In the genomic region with DNA sequence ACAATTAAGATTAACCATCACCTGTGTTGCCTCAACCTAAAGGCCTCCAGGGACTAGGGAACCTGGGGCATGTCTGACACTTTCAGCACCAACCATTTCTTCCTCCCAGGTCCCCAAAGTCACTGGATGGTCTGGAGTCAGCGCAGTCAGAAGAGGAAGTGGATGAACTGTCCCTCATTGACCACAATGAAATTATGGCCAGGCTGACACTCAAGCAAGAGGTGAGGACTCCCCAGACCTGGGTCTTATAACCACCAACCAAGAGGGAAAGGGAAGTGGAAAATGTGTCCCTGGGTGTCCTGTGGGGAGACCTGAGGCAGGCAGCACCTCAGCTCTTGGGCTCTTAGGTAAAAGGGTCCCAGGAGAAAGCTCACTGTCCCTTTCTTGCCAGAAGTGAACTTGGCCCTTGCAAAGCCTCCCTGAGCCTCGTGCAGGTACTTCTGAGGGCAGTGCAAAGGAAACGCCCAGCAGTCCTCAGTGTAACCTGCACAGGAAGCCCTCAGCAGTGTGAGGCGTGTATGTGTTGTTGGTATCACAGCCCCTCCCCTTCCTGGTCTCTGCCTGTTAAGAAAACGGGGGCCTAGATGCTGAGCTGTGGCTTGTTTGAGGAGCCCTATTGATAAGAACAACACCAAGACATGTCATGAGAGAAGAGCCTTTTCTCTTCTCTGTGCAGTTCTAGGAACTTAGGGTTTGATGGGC, we compare ENCODE assay signal across 26 mouse cellular contexts. TPM values are rescaled to one million over a fixed set of nuclear protein-coding genes. Genes with fewer than 3 reads are reported as not detected.
DNase-seq lines count a peak whose midpoint lies in the region; ATAC-seq and TF ChIP-seq lines count a peak whose summit lies in the region.
"Had no signal": no experiment of that assay in that cellular context is flagged by ENCODE, and none has a peak within 500 bp of the region (broad histone marks: within the 10 kb centered on the region; RNA-seq: fewer than 3 reads in every experiment).

No protein-coding gene starts in this region.

- peak overlapping the region; percentile 11 for H3K27ac ChIP-seq in spleen, adult 2 months (ENCODE audit: insufficient read depth, low read length)
- H3K27ac ChIP-seq in thymus, adult 2 months (ENCODE audit: control insufficient read depth, insufficient read depth, low read length): no peak overlapping the region
- H3K27ac ChIP-seq in forebrain, postnatal 0 days (ENCODE audit: low read depth, low read length): no peak overlapping the region
- H3K27ac ChIP-seq: limb, embryonic 13.5 days had no signal

- TF ChIP-seq CTCF in spleen, adult 2 months (IDR thresholded peaks at IDR 0.05; ENCODE audit: extremely low read depth, insufficient read depth, insufficient read length, insufficient replicate concordance): no peak
- TF ChIP-seq CTCF in thymus, adult 2 months (IDR thresholded peaks at IDR 0.05; ENCODE audit: borderline replicate concordance, control insufficient read depth, extremely low read depth, insufficient read depth, low read length, poor library complexity): no peak
- no peak for TF ChIP-seq CTCF in forebrain, postnatal 0 days (IDR thresholded peaks at IDR 0.05; ENCODE audit: low read depth)

- no peaks in the 10 kb centered on the region for H3K27me3 ChIP-seq in spleen, adult 2 months (ENCODE audit: control insufficient read depth, insufficient read depth, low read length)
- no peaks in the 10 kb centered on the region for H3K27me3 ChIP-seq in thymus, adult 2 months (ENCODE audit: control insufficient read depth, insufficient read depth, low read length)
- no peaks in the 10 kb centered on the region for H3K27me3 ChIP-seq in forebrain, postnatal 0 days (ENCODE audit: insufficient read depth, low read length)
- H3K27me3 ChIP-seq: limb, embryonic 13.5 days had no signal

- H3K9ac ChIP-seq in forebrain, postnatal 0 days: no peak overlapping the region
- H3K9ac ChIP-seq: limb, embryonic 13.5 days had no signal

- no peak overlapping the region for H3K4me2 ChIP-seq in forebrain, postnatal 0 days (ENCODE audit: low read depth)
- H3K4me2 ChIP-seq: heart, embryonic 11.5 days; limb, embryonic 13.5 days; midbrain, embryonic 11.5 days had no signal

- no peak for ATAC-seq in forebrain, postnatal 0 days
- ATAC-seq in erythroblast, adult 5-6 weeks (replicated peaks; ENCODE audit: low FRiP score, poor library complexity, severe bottlenecking): no peak
- ATAC-seq: forebrain, embryonic 16.5 days had no signal

- no peak overlapping the region for H3K4me3 ChIP-seq in spleen, adult 2 months (ENCODE audit: extremely low read depth, insufficient read depth, insufficient read length)
- H3K4me3 ChIP-seq in thymus, adult 2 months (ENCODE audit: control insufficient read depth, insufficient read depth, low read length): no peak overlapping the region
- no peak overlapping the region for H3K4me3 ChIP-seq in forebrain, postnatal 0 days (ENCODE audit: low read depth, low read length)
- H3K4me3 ChIP-seq: limb, embryonic 13.5 days had no signal

- 30% methylated on average over 5 of the region's 5 CpGs for WGBS in spleen, adult 2 months
- 17% methylated on average over 5 of the region's 5 CpGs for WGBS in thymus, adult 2 months
- WGBS in forebrain, postnatal 0 days: 77% methylated on average over 5 of the region's 5 CpGs

- no peak for TF ChIP-seq POLR2A in spleen, adult 2 months (IDR thresholded peaks at IDR 0.05; ENCODE audit: low read depth, low read length)
- no peak for TF ChIP-seq POLR2A in thymus, adult 2 months (IDR thresholded peaks at IDR 0.05; ENCODE audit: control insufficient read depth, extremely low read depth, insufficient read depth, low read length, poor library complexity)

- no peaks in the 10 kb centered on the region for H3K9me3 ChIP-seq in forebrain, postnatal 0 days (ENCODE audit: low read length)
- H3K9me3 ChIP-seq: limb, embryonic 13.5 days had no signal

- no peak for DNase-seq in spleen, adult 2 months (ENCODE audit: low read depth in 1 of 2, low spot score in 2 of 2)
- DNase-seq in spleen, postnatal 4 days (ENCODE audit: low spot score in 2 of 2): no peak
- DNase-seq in induced T-regulatory cell, adult 2 months (ENCODE audit: low read depth): peak; percentile 71
- peak; percentile 37 for DNase-seq in thymus, adult 2 months
- no peak for DNase-seq in adrenal gland, adult (ENCODE audit: inconsistent age in 2 of 2, low spot score in 1 of 2)
- no peak for DNase-seq in forebrain, postnatal 0 days
- no peak for DNase-seq in heart, postnatal 4 days
- DNase-seq: adrenal gland, postnatal 10 days; cerebellum, adult 2 months; gastrocnemius, postnatal 10 days; lung, postnatal 14 days had no signal

- H3K36me3 ChIP-seq in spleen, adult 2 months (ENCODE audit: control insufficient read depth, insufficient read depth, low read length): peaks cover 46% of the 10 kb centered on the region
- H3K36me3 ChIP-seq in thymus, adult 2 months (ENCODE audit: control insufficient read depth, insufficient read depth, low read length): peaks cover 55% of the 10 kb centered on the region
- peaks cover 88% of the 10 kb centered on the region for H3K36me3 ChIP-seq in forebrain, postnatal 0 days (ENCODE audit: insufficient read depth)

- H3K4me1 ChIP-seq in spleen, adult 2 months (ENCODE audit: control insufficient read depth, insufficient read depth, insufficient read length): no peaks in the 10 kb centered on the region
- H3K4me1 ChIP-seq in thymus, adult 2 months (replicated peaks; ENCODE audit: control insufficient read depth, insufficient read depth, low read length): peaks cover 6% of the 10 kb centered on the region; the same call in 1 of the 2 replicates
- H3K4me1 ChIP-seq in forebrain, postnatal 0 days (ENCODE audit: insufficient read depth): no peaks in the 10 kb centered on the region
- H3K4me1 ChIP-seq: limb, embryonic 13.5 days had no signal

RNA-seq across cellular contexts. Expression of a gene that starts 26.7 kb away (rescaled TPM):
- 0.26 and 0.81 TPM in 2 replicates for polyA plus RNA-seq in spleen, adult 2 months (2012; rRNA removed)
- polyA plus RNA-seq in thymus, adult 2 months (2012; rRNA removed): 0.15 and 0.34 TPM in 2 replicates
- 0.86 and 1.5 TPM in 2 replicates for total RNA-seq in forebrain, postnatal 0 days (2014; rRNA removed)
- polyA plus RNA-seq in forebrain, postnatal 0 days (2015; fragmentation: Nextera tagmentation; extraction: Ambion mirVana): 0.18 TPM in 1 of 2 replicates, not detected in the other
- not detected in 2 replicates for total RNA-seq in erythroblast, adult 5-6 weeks (2015; ENCODE audit: low replicate concordance)
- total RNA-seq in erythroblast, adult 5-6 weeks (2017; ENCODE audit: low replicate concordance): not detected in 2 replicates
- total RNA-seq in heart, postnatal 4 days (2021): not detected
- total RNA-seq: gastrocnemius, postnatal 10 days; heart, postnatal 25 days; neutrophil, adult 5-6 weeks had no signal
- polyA plus RNA-seq: forebrain, embryonic 16.5 days; heart, embryonic 11.5 days; limb, embryonic 13.5 days; midbrain, embryonic 11.5 days had no signal

RNA-seq across cellular contexts. Expression of a gene that starts 34.3 kb away (rescaled TPM):
- polyA plus RNA-seq in spleen, adult 2 months (2012; rRNA removed): not detected in 2 replicates
- not detected in 2 replicates for polyA plus RNA-seq in thymus, adult 2 months (2012; rRNA removed)
- not detected in 2 replicates for total RNA-seq in forebrain, postnatal 0 days (2014; rRNA removed)
- polyA plus RNA-seq in forebrain, postnatal 0 days (2015; fragmentation: Nextera tagmentation; extraction: Ambion mirVana): not detected in 2 replicates
- not detected in 2 replicates for total RNA-seq in erythroblast, adult 5-6 weeks (2015; ENCODE audit: low replicate concordance)
- 1.3 TPM in 1 of 2 replicates, not detected in the other for total RNA-seq in erythroblast, adult 5-6 weeks (2017; ENCODE audit: low replicate concordance)
- not detected for total RNA-seq in heart, postnatal 4 days (2021)
- total RNA-seq: adrenal gland, postnatal 10 days; ES-E14; gastrocnemius, postnatal 10 days; heart, postnatal 25 days; layer of hippocampus, postnatal 14 days; left cerebral cortex, postnatal 10 days had no signal
- polyA plus RNA-seq: cerebellum, adult 2 months; embryonic facial prominence, embryonic 11.5 days; large intestine, adult 2 months; liver, embryonic 16.5 days; midbrain, embryonic 11.5 days; small intestine, adult 2 months; stomach, embryonic 14.5 days had no signal

Comparison
In these comparisons a context has a peak if more than half of its experiments do, and no peak if none do; other contexts are left out.
1. DNase-seq: peak in induced T-regulatory cell, adult 2 months (single experiment) and thymus, adult 2 months (single experiment); none in spleen, adult 2 months (0 of 2), spleen, postnatal 4 days (0 of 2), adrenal gland, adult (0 of 2), forebrain, postnatal 0 days (single experiment) and heart, postnatal 4 days (single experiment).